Mouse (Mus musculus): ENCODE data around the gene Ap1s1. TPM values are rescaled to one million over a fixed set of nuclear protein-coding genes. Genes with fewer than 3 reads are reported as not detected.
A peak's percentile ranks its signal among the peaks of the same experiment; 100 is the strongest.

The Ap1s1 gene
- polyA plus RNA-seq, 1 experiment from 2014 or later, result 170 TPM

GRCm38 (mm10) chr5:136988420-136988819 lies 57.5 kb downstream of the Ap1s1 start:
- Histone ChIP-seq H3K36me3 (peaks cover 64% of the 10 kb centered on the region), H3K27me3 (ENCODE audit: low read depth, poor library complexity, severe bottlenecking) (no peaks in the 10 kb centered on the region), H3K9me3 (replicated peaks) (no peaks in the 10 kb centered on the region), H3K4me3 (peak overlapping the region; percentile 77), H3K4me1 (peaks cover 20% of the 10 kb centered on the region), H3K27ac (no peak overlapping the region)
- 84% methylated on average over 7 of the region's 7 CpGs for WGBS
- DNase-seq (ENCODE audit: low spot score), result no peak

- peak within 1 kb of the TSS; percentile 97 for H3K27ac ChIP-seq
Measured at GRCm38 (mm10) chr5:136987934-136988271, 58.0 kb downstream of the Ap1s1 start, which contains the start of gene Znhit1. TSS of gene Znhit1 (minus strand) at chr5:136988021.

GRCm38 (mm10) chr5:136987138-136987933 lies 58.6 kb downstream of the Ap1s1 start:
- peak overlapping the region; percentile 97 for H3K27ac ChIP-seq
- H3K27me3 ChIP-seq (ENCODE audit: low read depth, poor library complexity, severe bottlenecking), result no peaks in the 10 kb centered on the region
- peak overlapping the region; percentile 77 for H3K4me3 ChIP-seq
- H3K36me3 ChIP-seq, result peaks cover 55% of the 10 kb centered on the region
- WGBS, result under 1% methylated on average over 67 of the region's 67 CpGs
- peak; percentile 86 for DNase-seq (ENCODE audit: low spot score)
- no peaks in the 10 kb centered on the region for H3K9me3 ChIP-seq (replicated peaks)
- H3K4me1 ChIP-seq, result peaks cover 21% of the 10 kb centered on the region

More at GRCm38 (mm10) chr5:136987934-136988271, 58.0 kb downstream of the Ap1s1 start, which contains the start of gene Znhit1:
- H3K4me3 ChIP-seq, result peak within 1 kb of the TSS; percentile 77
- H3K9me3 ChIP-seq (replicated peaks), result no peaks in the 10 kb centered on the region
- no peaks in the 10 kb centered on the region for H3K27me3 ChIP-seq (ENCODE audit: low read depth, poor library complexity, severe bottlenecking)
- peaks cover 20% of the 10 kb centered on the region for H3K4me1 ChIP-seq
- H3K36me3 ChIP-seq, result peaks cover 59% of the 10 kb centered on the region
- WGBS, result 10% methylated on average over 12 of the region's 12 CpGs
- no peak for DNase-seq (ENCODE audit: low spot score)

- peak; percentile 97 for DNase-seq (ENCODE audit: low spot score)
- Histone ChIP-seq H3K4me3 (peak within 1 kb of the TSS; percentile 77), H3K27me3 (ENCODE audit: low read depth, poor library complexity, severe bottlenecking) (no peaks in the 10 kb centered on the region), H3K9me3 (replicated peaks) (no peaks in the 10 kb centered on the region), H3K36me3 (peaks cover 55% of the 10 kb centered on the region), H3K27ac (peak within 1 kb of the TSS; percentile 97), H3K4me1 (peaks cover 23% of the 10 kb centered on the region)
- WGBS, result under 1% methylated on average over 26 of the region's 26 CpGs
Measured at GRCm38 (mm10) chr5:136986695-136987137, 59.2 kb downstream of the Ap1s1 start, which contains the start of gene Plod3. TSS of gene Plod3 (plus strand) at chr5:136987019.

MicroRNAs within 50 kb of the gene (microRNA counts, 519-probe panel; counts per million panel counts)
- 684 counts per million, percentile 72 among the panel's probes with 10 or more counts for microRNA mmu-miR-702

Small RNAs within 50 kb of the gene (microRNA-seq; reads per million reads assigned to microRNA genes)
- gene Mir702, result 114 reads per million, percentile 50 among the genes with 10 or more reads in this experiment

Other genes with a start within 250 kb of the Ap1s1 start
- 128 TPM in 2 replicates for gene Col26a1, start 162.9 kb downstream of the Ap1s1 start, polyA plus RNA-seq (2016; fragmentation: Nextera tagmentation; extraction: Ambion mirVana)
- gene Ift22, start 138.0 kb downstream of the Ap1s1 start, polyA plus RNA-seq (2016; fragmentation: Nextera tagmentation; extraction: Ambion mirVana), result 73.6 and 84.0 TPM in 2 replicates
- 262 and 277 TPM in 2 replicates for gene Fis1, start 92.9 kb downstream of the Ap1s1 start, polyA plus RNA-seq (2016; fragmentation: Nextera tagmentation; extraction: Ambion mirVana)
- gene Cldn15, start 79.5 kb downstream of the Ap1s1 start, polyA plus RNA-seq (2016; fragmentation: Nextera tagmentation; extraction: Ambion mirVana), result 0.13 and 0.39 TPM in 2 replicates
- gene Plod3, start 59.1 kb downstream of the Ap1s1 start, polyA plus RNA-seq (2016; fragmentation: Nextera tagmentation; extraction: Ambion mirVana), result 39.4 and 40.8 TPM in 2 replicates
- gene Znhit1, start 58.1 kb downstream of the Ap1s1 start, polyA plus RNA-seq (2016; fragmentation: Nextera tagmentation; extraction: Ambion mirVana), result 116 and 119 TPM in 2 replicates
- 0.16 TPM in 1 of 2 replicates, not detected in the other for gene Vgf, start 19.7 kb downstream of the Ap1s1 start, polyA plus RNA-seq (2016; fragmentation: Nextera tagmentation; extraction: Ambion mirVana)
- gene Serpine1, start 26.1 kb upstream of the Ap1s1 start, polyA plus RNA-seq (2016; fragmentation: Nextera tagmentation; extraction: Ambion mirVana), result 0.36 and 0.39 TPM in 2 replicates
- gene Trim56, start 70.1 kb upstream of the Ap1s1 start, polyA plus RNA-seq (2016; fragmentation: Nextera tagmentation; extraction: Ambion mirVana), result 5.6 and 7.0 TPM in 2 replicates
- not detected in 2 replicates for gene Muc3, start 103.2 kb upstream of the Ap1s1 start, polyA plus RNA-seq (2016; fragmentation: Nextera tagmentation; extraction: Ambion mirVana)
- not detected in 2 replicates for gene Muc3a, start 166.3 kb upstream of the Ap1s1 start, polyA plus RNA-seq (2016; fragmentation: Nextera tagmentation; extraction: Ambion mirVana)
- 1.7 and 1.8 TPM in 2 replicates for gene Ache, start 241.4 kb upstream of the Ap1s1 start, polyA plus RNA-seq (2016; fragmentation: Nextera tagmentation; extraction: Ambion mirVana)
- gene Ufsp1, start 248.5 kb upstream of the Ap1s1 start, polyA plus RNA-seq (2016; fragmentation: Nextera tagmentation; extraction: Ambion mirVana), result 8.1 and 8.5 TPM in 2 replicates

Measured in limb, embryonic 10.5 days (tissue).